Mouse (Mus musculus) small intestine, adult 2 months (tissue): ENCODE data around the gene Olfr1438-ps1. TPM values are rescaled to one million over a fixed set of nuclear protein-coding genes. Genes with fewer than 3 reads are reported as not detected.
"Not testable (repeated sequence)": the region's sequence is repeated elsewhere in the genome, so short reads cannot be mapped to it uniquely, and the experiment has no call there.

Source experiments
- H3K27ac ChIP-seq: fragments of 200-500 bp; 2 replicates; pipeline ENCODE4 v1.5.1; 2012; ENCODE audit warnings: low read depth, low read length, control low read depth, inconsistent platforms; ENCODE audit not compliant: insufficient read depth
- H3K27me3 ChIP-seq: fragments of 200-500 bp; 2 replicates; pipeline ENCODE4 v1.6.1; 2012; ENCODE audit warnings: mild to moderate bottlenecking, moderate library complexity, low read length, inconsistent platforms; ENCODE audit not compliant: control insufficient read depth, insufficient read depth
- H3K36me3 ChIP-seq: fragments of 200-500 bp; 2 replicates; pipeline ENCODE4 v1.6.1; 2012; ENCODE audit warnings: mild to moderate bottlenecking, low read length, control low read depth, inconsistent platforms; ENCODE audit not compliant: control insufficient read depth, insufficient read depth
- H3K4me1 ChIP-seq: fragments of 200-500 bp; 2 replicates; pipeline ENCODE4 v1.6.1; 2012; ENCODE audit warnings: low read length, inconsistent platforms, mixed read lengths; ENCODE audit not compliant: control insufficient read depth, insufficient read depth, insufficient read length
- H3K4me3 ChIP-seq: fragments of 200-500 bp; 2 replicates; pipeline ENCODE4 v1.5.1; 2012; ENCODE audit warnings: low read depth, mild to moderate bottlenecking, control low read depth, inconsistent platforms, low read length, moderate library complexity
- CTCF ChIP-seq: fragments of 200-500 bp; IDR thresholded peaks from 2 replicates; pipeline ENCODE4 v1.5.1; 2012; ENCODE audit warnings: low read depth, mild to moderate bottlenecking, control low read depth, inconsistent platforms, low read length, moderate library complexity, mixed read lengths; ENCODE audit not compliant: insufficient replicate concordance, insufficient read length; ENCODE audit errors: extremely low read depth
- POLR2A ChIP-seq: fragments of 200-500 bp; IDR thresholded peaks from 2 replicates; pipeline ENCODE4 v1.6.1; 2012; ENCODE audit warnings: low read depth, mild to moderate bottlenecking, control low read depth, inconsistent platforms, low read length, moderate library complexity
- WGBS: fragments of 180-500 bp; shearing (Covaris S2); methylation state at CpG from one replicate; pipeline ENCODE4 v1.1.7; 2018; 5-methylcytosine and 5-hydroxymethylcytosine counted together
- polyA plus RNA-seq: library from polyadenylated mRNA; depleted of rRNA; stranded (reverse); fragments of >200 nt; gene quantifications from 2 replicates; pipeline ENCODE4 v1.2.3, GENCODE M21; 2012; rRNA removed

The Olfr1438-ps1 gene
- not detected in 2 replicates for polyA plus RNA-seq

DNA sequence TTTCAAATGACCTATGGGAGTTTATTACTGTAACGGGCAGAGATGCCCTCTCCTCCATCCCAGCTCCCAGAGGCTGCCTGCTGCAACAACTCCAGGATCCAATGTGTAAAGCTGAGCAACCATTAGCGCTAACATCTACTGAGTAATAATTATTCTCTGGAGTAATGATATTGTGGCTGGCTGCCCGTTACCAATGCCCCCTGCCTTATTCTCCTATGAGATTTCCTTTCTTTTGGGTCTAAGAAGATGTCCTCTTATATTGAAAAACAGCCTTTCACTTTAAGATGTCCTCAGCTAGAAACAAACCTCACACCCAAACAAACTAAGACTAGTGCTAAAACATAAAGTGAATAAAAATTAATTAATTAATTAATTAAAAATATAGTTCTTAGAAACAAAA lies at the start of gene Olfr1438-ps1:
Olfr1438-ps1 (minus strand) TSS at position 101 of the 400 bp plus-strand sequence.
- H3K27ac ChIP-seq = no peak within 1 kb of the TSS
- H3K36me3 ChIP-seq = no peaks in the 10 kb centered on the region
- TF ChIP-seq CTCF (no peak), POLR2A (no peak)
- no peaks in the 10 kb centered on the region for H3K27me3 ChIP-seq
- 76% methylated on average over 3 of the region's 3 CpGs for WGBS
- no peaks in the 10 kb centered on the region for H3K4me1 ChIP-seq
- no peak within 1 kb of the TSS for H3K4me3 ChIP-seq

DNA sequence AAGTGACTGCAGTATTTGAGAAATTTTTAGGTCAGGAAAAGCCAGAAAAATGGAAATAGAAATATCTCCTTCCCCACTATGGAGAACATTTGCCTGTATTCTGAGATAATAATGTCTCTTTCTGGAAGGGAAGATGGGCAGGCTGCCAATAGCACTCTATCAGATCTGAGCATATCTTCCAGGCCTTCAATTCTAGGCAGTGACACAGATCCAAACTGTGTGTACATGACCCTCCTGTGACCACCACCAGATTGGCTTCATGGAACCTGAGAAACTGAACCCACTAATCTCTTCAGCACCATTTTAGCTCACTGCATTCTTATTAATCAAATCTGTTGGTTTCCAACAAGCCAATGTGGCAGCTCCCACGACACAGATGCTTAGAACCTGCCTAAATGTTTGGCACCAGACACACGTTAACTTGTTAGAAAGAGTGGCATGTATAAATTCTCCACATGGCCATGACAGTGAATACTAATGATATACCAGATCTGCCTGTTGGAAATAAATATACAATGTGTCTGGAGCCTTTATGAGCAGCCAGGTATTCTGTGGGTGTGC lies 38.8 kb upstream of the Olfr1438-ps1 start:
- Histone ChIP-seq H3K4me3 (no peak overlapping the region), H3K36me3 (no peaks in the 10 kb centered on the region), H3K4me1 (no peaks in the 10 kb centered on the region), H3K27me3 (no peaks in the 10 kb centered on the region), H3K27ac (no peak overlapping the region)
- 62% methylated on average over 2 of the region's 2 CpGs for WGBS
- TF ChIP-seq CTCF (no peak), POLR2A (no peak)

- TF ChIP-seq POLR2A (no peak), CTCF (no peak)
- no peaks in the 10 kb centered on the region for H3K36me3 ChIP-seq
- no peak overlapping the region for H3K27ac ChIP-seq
- H3K4me1 ChIP-seq = no peaks in the 10 kb centered on the region
- H3K27me3 ChIP-seq = no peaks in the 10 kb centered on the region
- 69% methylated on average over 3 of the region's 3 CpGs for WGBS
- no peak overlapping the region for H3K4me3 ChIP-seq
These were observed 37.3 kb upstream of the Olfr1438-ps1 start for GRCm38 (mm10) chr19:12373004-12373403.

GRCm38 (mm10) chr19:12325001-12325400 lies 10.7 kb downstream of the Olfr1438-ps1 start, which contains the start of gene Olfr1437:
Gene Olfr1437 (minus strand): TSS chr19:12325101.
- Histone ChIP-seq H3K27me3 (no peaks in the 10 kb centered on the region), H3K4me3 (no peak within 1 kb of the TSS), H3K36me3 (no peaks in the 10 kb centered on the region), H3K27ac (no peak within 1 kb of the TSS), H3K4me1 (no peaks in the 10 kb centered on the region)
- 80% methylated on average over 2 of the region's 2 CpGs for WGBS
- no peak for TF ChIP-seq POLR2A
- no peak for TF ChIP-seq CTCF

GRCm38 (mm10) chr19:12299030-12299429 lies 36.7 kb downstream of the Olfr1438-ps1 start, which contains the start of gene Olfr1436:
Gene Olfr1436 (minus strand): TSS chr19:12299130.
- H3K4me1 ChIP-seq, H3K27me3 ChIP-seq, H3K4me3 ChIP-seq, H3K36me3 ChIP-seq, H3K27ac ChIP-seq: not testable (repeated sequence)
- 76% methylated on average over 1 of the region's 1 CpGs for WGBS

DNA sequence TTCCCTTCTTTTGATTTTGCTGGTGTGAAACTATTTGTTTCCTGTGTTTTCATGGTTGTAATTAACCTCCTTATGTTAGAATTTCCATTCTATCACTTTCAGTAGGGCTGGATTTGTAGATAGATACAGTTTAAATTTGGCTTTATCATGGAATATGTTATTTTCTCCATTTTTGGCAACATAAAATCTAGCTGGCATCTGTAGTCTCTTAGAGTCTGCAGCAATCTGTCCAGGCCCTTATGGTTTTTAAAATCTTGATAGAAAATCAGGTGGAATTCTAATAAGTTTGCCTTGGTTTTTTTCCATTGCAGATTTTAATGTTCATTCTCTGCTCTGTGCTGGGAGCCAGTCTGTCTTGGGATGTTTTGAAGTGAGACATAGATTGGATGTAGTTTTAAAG lies 42.7 kb downstream of the Olfr1438-ps1 start:
- Histone ChIP-seq H3K27ac (no peak overlapping the region), H3K4me1 (no peaks in the 10 kb centered on the region), H3K36me3 (no peaks in the 10 kb centered on the region), H3K27me3 (no peaks in the 10 kb centered on the region), H3K4me3 (no peak overlapping the region)
- TF ChIP-seq CTCF (no peak), POLR2A (no peak)

DNA sequence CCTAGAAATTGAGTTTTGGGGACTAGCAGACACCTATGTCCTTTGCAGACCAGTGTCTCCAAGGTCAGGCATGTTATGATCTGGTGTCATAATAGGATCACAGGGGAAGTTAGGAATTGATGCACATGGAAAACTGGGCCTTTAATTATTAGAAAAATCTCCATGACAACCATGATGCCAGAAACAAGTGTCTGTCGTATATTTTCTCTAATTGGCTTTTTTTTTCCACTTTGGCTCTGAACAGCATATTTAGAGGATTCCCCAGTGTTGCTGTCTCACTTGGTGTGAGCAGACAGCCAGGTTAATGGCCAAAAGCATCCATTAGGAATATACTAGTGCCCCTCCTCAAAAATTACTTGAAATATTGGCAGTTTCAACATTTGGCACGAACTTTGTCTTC lies 56.2 kb downstream of the Olfr1438-ps1 start, which contains the start of gene Olfr1434:
Olfr1434 (plus strand) TSS at position 301 of the 400 bp plus-strand sequence.
- Histone ChIP-seq H3K4me3 (no peak within 1 kb of the TSS), H3K27me3 (no peaks in the 10 kb centered on the region), H3K27ac (no peak within 1 kb of the TSS), H3K36me3 (no peaks in the 10 kb centered on the region), H3K4me1 (no peaks in the 10 kb centered on the region)
- TF ChIP-seq CTCF (no peak), POLR2A (no peak)
- 58% methylated on average over 2 of the region's 2 CpGs for WGBS

Other genes starting within 250 kb of the Olfr1438-ps1 start
- gene Olfr1426, start 243.9 kb downstream of the Olfr1438-ps1 start, polyA plus RNA-seq = not detected in 2 replicates
- gene Olfr1427, start 232.6 kb downstream of the Olfr1438-ps1 start, polyA plus RNA-seq = not detected in 2 replicates
- gene Olfr1428, start 220.0 kb downstream of the Olfr1438-ps1 start, polyA plus RNA-seq = not detected in 2 replicates
- not detected in 2 replicates for gene Olfr76, start 212.7 kb downstream of the Olfr1438-ps1 start, polyA plus RNA-seq
- gene Olfr1555-ps1, start 165.8 kb downstream of the Olfr1438-ps1 start, polyA plus RNA-seq = not detected in 2 replicates
- gene Olfr1431, start 135.3 kb downstream of the Olfr1438-ps1 start, polyA plus RNA-seq = not detected in 2 replicates
- gene Olfr1432, start 103.3 kb downstream of the Olfr1438-ps1 start, polyA plus RNA-seq = not detected in 2 replicates
- gene Olfr262, start 94.3 kb downstream of the Olfr1438-ps1 start, polyA plus RNA-seq = not detected in 2 replicates
- gene Olfr235, start 74.9 kb downstream of the Olfr1438-ps1 start, polyA plus RNA-seq = not detected in 2 replicates
- not detected in 2 replicates for gene Olfr1434, start 56.1 kb downstream of the Olfr1438-ps1 start, polyA plus RNA-seq
- gene Olfr1436, start 36.8 kb downstream of the Olfr1438-ps1 start, polyA plus RNA-seq = not detected in 2 replicates
- not detected in 2 replicates for gene Olfr1437, start 10.8 kb downstream of the Olfr1438-ps1 start, polyA plus RNA-seq
- not detected in 2 replicates for gene Olfr1440, start 51.4 kb upstream of the Olfr1438-ps1 start, polyA plus RNA-seq
- gene Olfr1441, start 81.5 kb upstream of the Olfr1438-ps1 start, polyA plus RNA-seq = not detected in 2 replicates
- gene Pfpl, start 92.0 kb upstream of the Olfr1438-ps1 start, polyA plus RNA-seq = not detected in 2 replicates
- 2.7 and 3.5 TPM in 2 replicates for gene Mpeg1, start 124.9 kb upstream of the Olfr1438-ps1 start, polyA plus RNA-seq
- 7.1 and 11.1 TPM in 2 replicates for gene Dtx4, start 165.5 kb upstream of the Olfr1438-ps1 start, polyA plus RNA-seq
- 0.17 and 0.33 TPM in 2 replicates for gene Fam111a, start 209.8 kb upstream of the Olfr1438-ps1 start, polyA plus RNA-seq